Comparison of ENCODE assay signal across 8 mouse cellular contexts in genomic region chr2:180701767-180702621, GRCm38 (mm10). TPM values are rescaled to one million over a fixed set of nuclear protein-coding genes. Genes with fewer than 3 reads are reported as not detected.
DNase-seq lines count a peak whose midpoint lies in the region; ATAC-seq lines count a peak whose summit lies in the region.

No protein-coding gene starts in this region.

- no peaks in the 10 kb centered on the region for H3K36me3 ChIP-seq in hindbrain, embryonic 14.5 days (replicated peaks; ENCODE audit: control insufficient read depth, insufficient read depth)

- WGBS in hindbrain, embryonic 14.5 days, result under 1% methylated on average over 66 of the region's 66 CpGs

- peak; percentile 95 for ATAC-seq in hindbrain, embryonic 14.5 days (ENCODE audit: low FRiP score)

- peak overlapping the region; percentile 80 for H3K4me2 ChIP-seq in hindbrain, embryonic 14.5 days (replicated peaks)

- peak overlapping the region; percentile 97 for H3K27ac ChIP-seq in hindbrain, embryonic 14.5 days

- peak overlapping the region; percentile 96 for H3K4me3 ChIP-seq in hindbrain, embryonic 14.5 days (replicated peaks; ENCODE audit: low read length)

- H3K4me1 ChIP-seq in hindbrain, embryonic 14.5 days (replicated peaks; ENCODE audit: control insufficient read depth, insufficient read depth, low read length), result peaks cover 30% of the 10 kb centered on the region

- DNase-seq in R1 (ENCODE audit: low read depth, low spot score), result peak; percentile 85
- peak; percentile 95 to 97 for DNase-seq in cerebellum, postnatal 25 days
- peak; percentile 81 to 84 for DNase-seq in frontal cortex, postnatal 25 days (ENCODE audit: low spot score in 2 of 2)
- DNase-seq in hindbrain, embryonic 14.5 days (ENCODE audit: low spot score), result peak; percentile 92
- peak; percentile 91 for DNase-seq in layer of hippocampus, postnatal 36 days
- DNase-seq in lung, postnatal 25 days (ENCODE audit: low spot score), result peak; percentile 91
- DNase-seq in retina, adult 2 months (ENCODE audit: low read depth, low spot score), result peak; percentile 78
- peak; percentile 90 for DNase-seq in thymus, postnatal 25 days

- H3K9ac ChIP-seq in hindbrain, embryonic 14.5 days, result peak overlapping the region; percentile 98

- H3K27me3 ChIP-seq in hindbrain, embryonic 14.5 days (ENCODE audit: control insufficient read depth, insufficient read depth, low read length), result no peaks in the 10 kb centered on the region

- no peaks in the 10 kb centered on the region for H3K9me3 ChIP-seq in hindbrain, embryonic 14.5 days (ENCODE audit: control insufficient read depth, low read length)

RNA-seq across cellular contexts. Expression of gene Dido1, which starts 7.8 kb away (rescaled TPM):
- 26.6 and 27.1 TPM in 2 replicates for polyA plus RNA-seq in hindbrain, embryonic 14.5 days (2014; fragmentation: Nextera tagmentation; extraction: Ambion mirVana)
- total RNA-seq in layer of hippocampus, postnatal 36 days (2021), result 10 to 100 TPM; 52.2 to 61.1 TPM

RNA-seq across cellular contexts. Expression of gene Gid8, which starts 7.9 kb away (rescaled TPM):
- 56.3 and 56.7 TPM in 2 replicates for polyA plus RNA-seq in hindbrain, embryonic 14.5 days (2014; fragmentation: Nextera tagmentation; extraction: Ambion mirVana)
- 10 to 100 TPM; 63.3 to 63.4 TPM for total RNA-seq in layer of hippocampus, postnatal 36 days (2021)

RNA-seq across cellular contexts. Expression of gene Slc17a9, which starts 23.1 kb away (rescaled TPM):
- 0.16 and 0.37 TPM in 2 replicates for polyA plus RNA-seq in hindbrain, embryonic 14.5 days (2014; fragmentation: Nextera tagmentation; extraction: Ambion mirVana)
- under 1 TPM in 1 of 2 experiments, not detected in 1; 0.51 TPM for total RNA-seq in layer of hippocampus, postnatal 36 days (2021)

RNA-seq across cellular contexts. Expression of gene Tcfl5, which starts 59.5 kb away (rescaled TPM):
- polyA plus RNA-seq in hindbrain, embryonic 14.5 days (2014; fragmentation: Nextera tagmentation; extraction: Ambion mirVana), result 0.87 and 0.99 TPM in 2 replicates
- total RNA-seq in layer of hippocampus, postnatal 36 days (2021), result under 1 TPM; 0.32 to 0.35 TPM

Comparison
In these comparisons a context has a peak if more than half of its experiments do, and no peak if none do; other contexts are left out.
1. Peak in every context shown above with its lines: DNase-seq, ATAC-seq, H3K4me3 ChIP-seq and H3K27ac ChIP-seq.